Mouse (Mus musculus) adrenal gland, postnatal 10 days (tissue): ENCODE data around the gene Usp50. TPM values are rescaled to one million over a fixed set of nuclear protein-coding genes. Genes with fewer than 3 reads are reported as not detected.

Experiments
- DNase-seq: peaks from one replicate; pipeline ENCODE4 v3.0.0; 2021; ENCODE audit warnings: mixed read lengths
- long read RNA-seq, 2 experiments: library from polyadenylated mRNA; stranded (forward); transcript quantifications; one replicate each; pipeline ENCODE4 v2.0.0; 2021
- total RNA-seq, 2 experiments: library from RNA; stranded (reverse); gene quantifications; 2 replicates each; pipeline ENCODE4 v1.2.3; 2021

The Usp50 gene
- not detected for total RNA-seq
- long read RNA-seq, experiment 1, partial matches to known transcripts = 0 of 178 reads
- long read RNA-seq, experiment 1, other reads (novel, unspliced or antisense) = 178 of 178 reads
- long read RNA-seq, experiment 2, partial matches to known transcripts = 0 of 141 reads
- long read RNA-seq, experiment 2, other reads (novel, unspliced or antisense) = 141 of 141 reads

DNA sequence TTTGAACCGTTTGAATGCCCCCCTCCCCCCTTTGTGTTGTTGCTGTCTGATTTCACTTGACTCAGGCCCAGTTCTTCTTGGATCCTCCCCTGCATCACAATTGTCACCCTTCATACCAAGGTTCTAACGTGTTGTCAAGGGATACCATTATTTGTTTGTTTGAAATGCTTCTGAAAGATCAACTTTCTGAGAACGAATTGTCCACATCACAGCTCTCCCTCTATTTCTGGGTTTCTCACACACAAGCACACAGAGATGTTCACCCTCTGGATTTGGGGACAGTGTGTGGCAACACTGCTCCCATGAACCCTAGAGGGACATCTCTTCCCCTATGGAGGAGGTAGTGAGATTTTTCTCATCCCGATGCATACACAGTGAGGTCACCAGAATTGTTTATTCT, at the start of gene Usp50:
Gene Usp50 (minus strand): TSS at position 101 of the 400 bp plus-strand sequence.
- no peak for DNase-seq

DNA sequence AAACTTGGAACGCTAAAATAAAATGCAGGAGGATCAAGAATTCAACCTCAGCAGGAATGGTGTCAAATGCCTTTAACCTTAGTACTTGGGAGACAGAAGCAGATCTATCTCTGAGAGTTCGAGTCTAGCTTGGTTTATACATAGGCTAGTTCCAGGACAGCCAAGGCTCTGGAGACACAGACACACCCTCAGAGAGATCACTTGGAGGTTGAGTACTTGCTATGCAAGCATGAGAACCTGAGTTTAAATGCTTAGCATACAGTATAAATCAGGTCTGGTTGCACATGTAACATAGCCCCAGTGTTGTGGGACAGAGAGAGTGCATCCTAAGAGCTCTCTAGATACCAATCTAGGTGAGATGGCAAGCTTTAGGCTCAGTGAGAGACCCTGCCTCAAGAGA, 34.1 kb upstream of the Usp50 start:
- DNase-seq = no peak

DNA sequence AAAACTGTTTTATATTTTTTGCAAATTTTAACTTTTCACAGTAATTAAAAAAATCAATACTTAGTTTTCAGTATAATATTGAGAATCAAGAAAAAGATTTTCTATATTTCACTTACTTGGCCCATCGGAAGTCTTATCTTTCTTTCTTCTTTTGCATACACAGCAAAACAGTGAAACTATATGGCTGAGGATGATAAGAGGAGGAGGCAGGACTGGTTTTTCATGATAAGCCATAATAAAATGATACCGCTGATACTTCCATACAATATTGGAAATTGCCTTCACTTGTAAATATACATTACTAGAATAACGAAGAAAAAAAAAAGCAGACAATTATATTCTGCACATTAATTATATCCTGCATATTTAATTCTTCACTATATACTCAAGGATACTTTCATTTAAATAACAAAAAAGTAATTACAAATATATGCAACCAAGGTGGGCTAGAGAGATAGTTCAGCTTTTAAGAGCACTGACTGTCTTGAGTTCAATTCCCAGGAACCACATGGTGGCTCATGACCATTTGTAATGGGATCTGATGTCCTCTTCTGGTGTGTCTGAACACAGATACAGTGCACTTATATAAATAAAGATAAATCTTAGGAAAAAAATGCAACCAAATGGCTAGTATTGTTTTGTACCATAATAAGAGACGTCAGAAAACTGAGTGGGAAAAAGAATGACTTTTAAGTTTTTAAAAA, 33.5 kb upstream of the Usp50 start:
- no peak for DNase-seq

DNA sequence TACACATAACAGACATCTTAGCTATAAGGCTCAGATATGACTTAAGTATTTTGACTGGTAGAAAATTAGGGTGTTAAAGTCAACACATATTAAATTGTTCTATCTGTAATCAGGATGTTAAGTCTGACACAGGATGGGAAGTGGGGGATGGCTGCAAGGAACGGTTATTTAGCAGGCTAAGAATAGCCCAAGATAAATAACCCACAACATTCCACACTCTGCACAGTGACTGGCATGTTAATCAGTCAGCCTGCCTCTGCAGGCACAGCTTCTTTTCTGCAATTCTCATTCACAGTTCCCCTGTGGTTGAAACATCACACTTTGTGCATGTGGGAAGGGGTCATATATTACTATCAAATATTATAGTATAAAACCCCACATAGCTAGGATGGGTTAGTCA, 32.6 kb upstream of the Usp50 start:
- no peak for DNase-seq

DNA sequence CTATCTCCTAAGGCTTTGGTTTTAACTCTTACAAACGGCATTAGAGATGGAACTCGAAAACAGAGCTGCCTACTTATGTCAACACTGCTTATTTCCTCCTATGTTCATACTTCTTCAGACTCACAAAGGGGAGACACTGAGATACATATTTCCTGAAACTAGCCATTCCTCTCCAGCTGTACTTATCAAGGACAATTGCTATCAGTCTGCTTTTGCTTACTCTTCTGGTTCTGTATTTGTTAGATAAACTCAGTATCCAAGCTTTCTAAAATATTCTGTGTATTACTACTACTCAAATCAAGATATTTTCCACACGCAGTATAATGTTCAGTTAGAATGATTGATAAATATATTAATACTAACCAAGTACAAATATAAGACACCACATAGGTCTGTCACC, 18.7 kb upstream of the Usp50 start:
- no peak for DNase-seq

DNA sequence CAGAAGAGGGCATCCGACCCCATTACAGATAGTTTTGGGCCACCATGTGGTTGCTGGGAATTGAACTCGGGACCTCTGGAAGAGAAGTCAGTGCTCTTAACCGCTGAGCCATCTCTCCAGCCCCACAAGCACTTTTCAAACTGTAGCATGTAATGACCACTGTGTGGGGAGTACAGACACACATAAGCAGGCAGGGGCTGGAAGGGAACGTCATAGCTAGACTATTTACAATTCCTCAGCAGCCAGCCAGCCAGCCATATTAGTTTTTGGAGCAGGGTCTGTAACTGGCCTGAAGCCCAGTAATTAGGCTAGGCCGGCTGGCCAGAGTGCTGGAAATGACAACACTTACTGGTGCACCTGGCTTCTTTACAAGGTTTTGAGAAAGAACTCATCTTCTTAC, 15.2 kb upstream of the Usp50 start:
- DNase-seq = no peak

DNA sequence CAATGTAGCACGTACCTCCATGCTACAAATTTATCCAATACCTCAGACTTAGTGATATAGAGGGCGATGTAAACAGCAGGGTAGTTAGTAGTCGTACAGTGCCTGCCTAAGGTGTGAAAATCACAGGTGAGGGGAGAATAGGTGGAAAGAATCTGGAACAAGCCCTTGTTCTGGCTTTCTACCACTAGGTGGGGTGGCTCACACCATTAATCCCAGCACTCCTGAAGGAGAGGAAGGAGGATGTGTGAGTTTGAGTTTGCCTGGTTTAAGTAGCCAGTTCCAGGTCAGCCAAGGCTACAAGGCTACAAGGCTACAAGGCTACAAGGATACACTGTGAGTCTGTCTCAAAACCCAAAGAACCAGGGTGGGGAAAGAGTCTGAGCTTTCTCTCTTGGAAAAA, 12.4 kb upstream of the Usp50 start:
- no peak for DNase-seq

DNA sequence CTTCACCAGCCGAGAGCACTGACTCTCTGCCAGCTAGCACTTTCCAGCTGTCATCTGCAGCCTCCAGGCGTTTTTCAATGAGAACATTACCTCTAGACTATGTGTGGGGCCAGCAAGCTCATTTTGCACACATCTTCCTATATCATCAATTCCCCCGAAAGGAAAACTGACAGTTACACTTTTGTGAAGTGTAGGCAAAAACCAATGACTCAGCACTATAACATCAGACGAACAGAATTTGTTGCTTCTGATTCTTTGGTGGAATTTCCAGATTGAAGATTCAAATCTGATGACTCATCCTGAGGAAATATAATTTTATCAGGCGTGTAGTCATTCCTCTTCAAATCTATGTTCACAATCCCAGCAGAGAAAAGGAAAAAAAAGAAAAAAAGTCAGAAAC, 9.3 kb upstream of the Usp50 start:
- no peak for DNase-seq

DNA sequence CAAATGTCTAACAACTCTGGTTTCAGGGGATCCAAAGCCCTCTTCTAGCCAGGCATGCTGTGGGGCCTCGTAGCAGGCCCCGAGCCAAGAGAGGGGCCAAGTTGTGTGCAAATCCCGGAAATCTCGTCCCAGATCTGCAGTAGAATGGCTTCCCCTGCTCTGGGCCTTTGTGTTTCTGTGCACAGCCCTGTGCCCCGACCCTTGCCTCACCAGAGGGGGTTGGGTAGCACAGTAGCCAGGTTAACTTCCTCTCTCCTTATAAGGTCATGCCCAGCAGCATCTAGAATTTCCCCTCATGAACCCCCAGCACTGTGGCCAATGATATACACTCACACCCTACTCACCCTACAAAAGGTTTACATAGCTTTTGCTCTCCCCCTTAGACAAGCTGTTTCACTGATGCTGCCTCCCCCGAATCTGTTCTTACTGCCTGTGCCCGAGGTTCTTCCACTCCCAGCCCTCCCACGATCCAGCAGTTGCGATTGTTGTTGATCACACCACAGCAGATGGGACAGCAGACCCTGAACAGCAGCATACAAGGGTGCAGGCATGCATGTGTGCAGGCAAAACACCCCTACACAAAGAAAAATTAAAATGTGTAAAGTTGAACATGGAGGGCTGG, 4.6 kb upstream of the Usp50 start:
- DNase-seq = no peak

DNA sequence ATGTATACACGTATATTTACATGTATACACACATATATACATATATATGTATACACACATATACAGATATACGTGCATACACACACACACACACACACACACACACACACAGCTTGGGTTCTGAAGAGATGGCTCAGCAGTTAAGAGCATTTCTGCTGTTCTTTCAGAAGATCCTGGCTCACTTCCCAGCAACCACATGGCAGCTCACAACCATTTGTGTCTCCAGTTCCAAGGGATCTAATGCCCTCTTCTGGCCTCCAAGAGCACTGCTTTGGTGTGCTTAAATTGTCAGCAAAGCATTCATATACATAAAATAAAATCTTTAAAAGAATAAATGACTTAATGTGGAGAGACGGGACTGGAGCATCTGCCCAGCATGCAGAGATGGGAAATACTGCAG, 837 bp downstream of the Usp50 start:
- DNase-seq = peak; percentile 72

DNA sequence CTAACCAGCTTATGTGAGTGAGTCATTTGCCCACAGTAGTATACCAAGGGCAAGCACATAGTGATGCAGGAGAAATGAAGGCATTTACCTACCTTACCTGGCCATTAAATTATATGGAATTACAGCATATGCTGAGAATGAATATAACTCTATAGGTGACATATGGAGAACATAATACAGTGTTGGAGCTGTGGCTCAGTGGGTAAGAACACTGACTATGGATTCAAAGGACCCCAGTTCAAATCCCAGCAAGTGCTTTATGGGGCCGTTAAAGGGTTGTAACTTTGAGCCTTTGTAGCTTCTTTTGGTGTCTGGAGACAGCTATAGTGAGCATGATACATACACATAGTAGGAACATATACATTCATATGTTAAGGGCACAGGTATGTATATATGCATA, 1.8 kb downstream of the Usp50 start:
- DNase-seq = no peak

DNA sequence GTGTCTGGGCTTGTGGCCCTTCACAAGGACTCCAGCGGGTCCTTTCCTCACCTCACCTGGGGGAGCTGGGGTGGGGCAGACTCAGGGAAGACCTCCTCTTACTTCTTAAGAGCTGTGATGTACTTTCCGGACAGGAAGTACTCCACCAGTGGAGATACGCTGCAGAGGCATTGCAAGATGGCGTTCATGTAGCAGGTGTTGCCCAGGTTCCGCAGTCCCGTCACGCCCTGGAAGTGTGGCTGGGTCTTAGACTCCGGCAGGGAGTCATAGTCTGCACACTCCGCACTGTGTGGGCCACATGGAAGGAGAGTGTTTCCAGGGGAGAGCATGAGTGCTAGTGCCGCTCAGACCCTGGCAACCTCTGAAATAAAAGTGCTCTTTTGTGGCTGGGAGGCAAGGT, 3.0 kb downstream of the Usp50 start:
- no peak for DNase-seq

DNA sequence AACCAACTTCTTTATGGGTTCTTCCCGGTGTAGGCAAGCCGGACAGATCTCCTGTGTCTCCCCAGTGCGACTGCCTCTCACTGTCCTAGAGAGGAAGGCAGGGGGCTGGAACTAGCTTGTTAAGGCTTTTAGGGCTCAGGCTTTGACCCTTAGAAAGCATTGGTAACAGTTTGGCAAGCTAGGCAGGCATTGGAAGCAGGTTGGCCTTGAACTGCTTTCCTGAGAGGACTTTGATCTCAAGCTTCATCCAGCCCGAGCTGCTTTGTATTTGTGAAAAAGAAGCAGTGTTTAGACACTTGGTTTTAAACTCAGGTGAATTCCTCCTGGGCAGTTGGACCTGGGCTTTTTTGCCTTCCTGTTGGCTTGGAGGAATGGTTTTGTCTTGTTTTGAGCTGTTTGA, 4.5 kb downstream of the Usp50 start:
- DNase-seq = no peak

DNA sequence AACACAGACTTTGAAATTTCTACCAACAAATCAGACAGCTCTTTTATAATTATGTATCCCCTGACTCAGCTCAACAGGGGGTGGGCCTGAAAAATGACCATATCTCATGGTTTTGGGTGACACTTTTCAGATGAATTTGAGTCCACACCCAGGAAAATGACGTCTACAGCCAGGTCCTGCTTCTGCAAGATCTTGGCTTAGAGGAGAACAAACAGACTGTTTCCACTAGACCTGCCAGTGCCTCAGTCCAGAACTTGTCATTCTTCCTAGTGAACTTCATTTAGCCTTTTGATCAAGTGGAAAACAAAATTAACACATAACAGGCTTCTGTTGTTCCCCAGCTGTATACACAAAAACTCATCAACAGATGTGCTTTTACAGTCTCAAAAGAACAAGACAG, 6.9 kb downstream of the Usp50 start:
- no peak for DNase-seq

DNA sequence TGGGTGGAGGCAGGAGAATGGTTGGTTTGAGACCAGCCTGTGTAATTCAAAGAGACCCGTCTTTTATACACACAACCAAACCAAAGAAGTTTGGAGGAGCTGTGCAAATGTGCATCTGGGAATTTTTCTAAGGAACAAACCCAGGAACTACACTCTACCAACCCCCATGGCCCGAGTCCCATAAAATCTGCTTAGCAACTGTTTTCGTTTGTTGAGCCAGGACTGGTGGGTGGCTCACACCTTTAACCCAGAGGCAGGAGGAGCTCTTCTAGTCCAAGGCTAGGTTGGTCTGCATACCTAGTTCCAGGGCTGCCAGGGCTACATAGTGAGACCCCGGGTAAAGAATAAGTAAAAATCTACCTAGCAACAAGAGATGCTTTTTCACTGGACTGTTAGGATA, 7.3 kb downstream of the Usp50 start:
- DNase-seq = no peak

DNA sequence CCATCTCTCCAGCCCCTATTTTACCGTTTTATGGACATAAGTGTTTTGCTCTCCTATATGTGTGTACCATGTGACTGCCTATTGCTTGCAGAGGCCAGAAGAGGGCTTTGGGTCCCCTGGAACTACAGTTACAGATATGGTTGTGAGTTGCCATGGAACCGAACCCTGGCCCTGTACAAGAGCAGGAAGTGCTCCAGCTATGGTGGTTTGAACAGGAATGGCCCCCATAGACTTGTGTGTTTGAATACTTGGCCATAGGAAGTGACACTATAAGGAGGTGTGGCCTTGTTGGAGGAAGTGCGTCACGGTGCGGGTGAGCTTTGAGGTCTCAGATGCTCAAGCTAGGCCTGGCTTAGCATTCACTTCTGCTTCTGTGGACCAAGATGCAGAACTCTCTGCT, 11.1 kb downstream of the Usp50 start:
- no peak for DNase-seq

DNA sequence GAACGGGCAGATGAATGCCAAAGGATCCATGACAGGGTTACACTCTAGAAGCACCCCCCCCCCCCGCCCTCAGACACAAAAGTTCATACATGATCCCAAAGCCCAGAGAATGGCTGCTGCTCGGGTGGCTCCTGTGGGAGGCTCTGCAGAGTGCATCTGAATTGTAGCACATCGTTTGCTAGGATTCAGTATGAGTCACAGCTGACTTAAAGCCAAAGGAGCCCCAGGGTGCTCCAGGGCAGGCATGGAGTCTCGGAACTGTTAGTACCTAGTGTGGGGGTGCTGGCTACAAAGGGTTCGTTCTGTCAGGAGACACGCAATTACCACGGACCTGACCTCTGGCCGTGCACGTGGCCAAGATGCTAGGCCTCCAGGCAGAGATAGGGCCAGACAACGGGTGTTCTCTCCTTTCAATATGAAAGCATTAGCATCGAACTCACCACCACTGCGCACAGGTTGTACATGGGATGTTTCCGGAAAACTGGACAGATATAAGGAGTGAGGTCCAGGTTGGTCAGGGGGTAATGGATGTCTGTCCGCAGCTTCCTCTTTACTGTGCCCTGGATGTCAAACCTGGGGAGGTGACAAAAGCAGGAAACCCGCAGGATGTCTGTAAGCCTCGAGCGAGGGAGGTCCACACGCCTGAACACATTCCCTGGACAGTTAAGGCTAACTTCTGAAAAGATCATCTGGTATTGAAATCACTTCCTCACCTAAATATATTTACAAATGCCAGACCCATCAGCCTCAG, 13.7 kb downstream of the Usp50 start:
- no peak for DNase-seq

DNA sequence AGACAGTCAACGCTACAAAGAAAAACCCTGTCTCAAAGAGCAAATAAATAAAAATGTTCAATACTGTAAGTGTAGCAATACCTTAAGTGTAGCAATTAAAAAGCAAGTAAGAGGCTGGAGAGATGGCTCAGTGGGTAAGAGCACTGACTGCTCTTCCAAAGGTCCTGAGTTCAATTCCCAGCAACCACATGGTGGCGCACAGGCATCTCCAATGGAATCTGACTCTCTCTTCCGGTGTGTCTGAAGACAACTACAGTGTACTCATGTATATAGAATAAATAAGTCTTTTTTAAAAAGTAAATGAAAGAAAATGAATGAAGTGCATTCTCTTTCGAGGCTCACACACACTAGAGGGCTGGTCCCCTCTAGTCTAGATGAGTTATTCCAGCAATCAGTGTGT, 15.1 kb downstream of the Usp50 start:
- DNase-seq = no peak

DNA sequence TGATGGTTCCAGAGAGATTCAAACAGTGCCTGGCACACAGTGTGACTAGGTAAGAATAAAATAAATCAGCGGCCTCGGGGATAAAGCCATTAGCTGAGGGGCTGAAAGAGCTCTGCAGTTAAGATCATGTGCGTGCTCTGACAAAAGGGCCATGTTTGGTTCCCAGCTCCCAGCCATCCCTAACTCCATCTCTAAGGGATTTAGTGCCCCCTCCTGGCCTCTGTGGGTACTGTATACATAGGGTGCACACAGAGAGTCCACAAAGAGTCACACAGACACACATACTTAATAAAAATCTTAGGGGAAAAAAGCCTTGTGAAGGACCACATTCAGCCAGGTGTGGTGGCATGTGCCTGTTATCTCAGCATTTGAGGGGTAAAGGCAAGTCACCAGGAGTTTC, 15.7 kb downstream of the Usp50 start:
- DNase-seq = no peak

DNA sequence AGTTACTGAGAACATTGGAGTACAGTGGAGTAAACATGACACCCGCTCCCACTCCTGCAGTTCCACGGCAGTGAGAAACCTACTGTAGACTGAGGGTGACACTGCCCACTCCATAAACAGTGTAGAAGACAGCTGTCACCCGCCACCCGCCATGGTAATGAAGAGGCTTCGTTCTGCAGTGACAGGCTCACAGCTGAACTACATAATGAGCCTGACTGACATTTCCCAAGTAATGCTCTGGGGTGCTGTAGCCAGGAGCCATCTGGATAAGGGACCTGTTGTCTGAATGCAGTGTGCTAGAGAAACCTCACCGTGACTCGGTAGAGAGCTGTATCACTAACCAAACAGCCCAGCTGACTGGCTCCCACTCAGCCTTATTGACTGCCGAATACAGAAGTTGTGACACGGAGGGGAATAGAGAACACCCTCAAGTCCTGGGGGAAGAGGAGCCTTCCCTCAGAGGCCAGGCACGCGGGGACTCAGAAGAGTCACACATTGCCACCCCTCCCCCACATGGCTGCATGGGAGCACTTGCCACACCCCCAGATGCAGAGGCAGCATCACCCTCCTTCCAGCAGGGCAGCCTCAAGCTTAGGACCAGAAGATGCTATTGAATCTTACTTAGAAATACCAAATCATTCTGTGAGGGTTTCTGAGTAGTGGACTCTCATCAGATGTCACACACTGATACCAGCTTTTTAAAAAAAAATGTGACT, 17.2 kb downstream of the Usp50 start:
- no peak for DNase-seq

DNA sequence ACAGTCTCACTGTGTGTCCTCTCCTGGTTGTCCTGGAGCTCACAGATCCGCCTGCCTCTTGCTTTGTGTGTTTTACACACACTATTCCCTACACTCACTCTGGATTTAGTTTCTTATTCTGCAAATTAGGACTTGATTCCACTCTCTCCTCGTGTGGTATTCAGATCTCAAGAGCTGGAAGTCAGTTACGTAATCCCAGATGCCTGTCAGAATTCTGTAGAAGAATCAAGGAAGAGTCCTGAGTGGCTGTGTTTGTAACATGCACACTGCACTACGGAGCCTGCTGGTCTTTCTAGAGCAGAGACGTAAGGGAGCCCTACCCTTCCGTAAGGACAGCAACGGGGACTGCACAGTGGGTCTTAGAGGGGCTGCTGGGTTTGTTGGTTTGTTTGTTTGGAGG, 23.9 kb downstream of the Usp50 start:
- no peak for DNase-seq

DNA sequence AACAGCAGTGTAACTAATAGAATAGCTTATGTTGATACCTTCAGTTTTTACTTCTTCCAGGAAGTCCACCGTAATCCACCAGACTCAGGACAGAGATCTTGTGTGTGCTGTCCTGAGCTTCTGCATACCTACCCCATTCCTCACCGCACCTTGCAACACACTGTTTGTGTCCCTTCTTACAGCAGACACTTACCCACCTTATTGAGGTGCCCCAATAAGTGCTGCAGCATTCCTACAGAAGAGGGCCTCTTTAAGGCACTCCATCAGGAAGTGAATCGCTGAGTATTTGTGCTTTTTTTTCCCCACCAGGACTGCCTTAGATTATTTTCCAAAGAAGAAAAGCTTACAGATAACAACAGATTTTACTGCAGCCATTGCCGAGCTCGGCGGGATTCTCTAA, 27.6 kb downstream of the Usp50 start:
- no peak for DNase-seq

DNA sequence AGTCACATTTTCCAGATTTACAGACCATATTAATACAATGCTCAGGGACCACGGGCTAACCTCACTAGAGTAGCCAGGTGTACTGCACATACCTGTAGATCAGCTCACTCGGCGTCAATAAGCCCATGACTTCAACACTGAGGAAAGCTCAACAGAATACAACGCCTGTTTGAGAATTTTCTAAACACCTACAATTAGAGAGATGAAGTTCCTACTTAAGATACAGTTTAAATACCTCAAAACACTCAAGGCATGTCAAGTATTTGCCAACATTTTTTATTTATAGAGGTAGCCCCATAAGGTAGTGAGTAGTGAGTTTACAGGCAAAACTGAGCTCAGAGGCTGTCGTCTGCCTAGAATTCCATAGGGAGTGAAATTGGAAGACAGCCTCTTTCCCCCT, 39.9 kb downstream of the Usp50 start:
- DNase-seq = no peak
